Mouse (Mus musculus) heart, postnatal 0 days (tissue): ENCODE measurements at regions not wholly inside any gene's neighbourhood (a gene's known extent, or its start where the extent isn't known, plus 50 kb on each side); places are given as distances from the start of the nearest gene placed in this dataset.

Experiments used
- CTCF ChIP-seq: IDR thresholded peaks from 2 replicates; pipeline ENCODE4 v1.5.1; 2016; ENCODE audit warnings: antibody characterized with exemption, control low read depth, low read depth
- EP300 ChIP-seq: IDR thresholded peaks from 2 replicates; pipeline ENCODE4 v1.6.1; 2016; ENCODE audit warnings: antibody characterized with exemption, low read depth

GRCm38 (mm10) chr3:118275917-118276316 lies 286.0 kb upstream of the Dpyd start:
- TF ChIP-seq EP300 (no peak), CTCF (no peak)
